Mouse (Mus musculus): ENCODE results near the gene Dzip3.

The Dzip3 gene

GRCm38 (mm10) chr16:48993559-48994342 lies at the start of gene Dzip3, which contains the start of gene Cip2a:
Gene Dzip3, minus strand, starts transcription at chr16:48994165.
Gene Cip2a, plus strand, starts transcription at chr16:48994185.
- DNase-seq (ENCODE audit: low read depth, low spot score): peak; percentile 88

DNA sequence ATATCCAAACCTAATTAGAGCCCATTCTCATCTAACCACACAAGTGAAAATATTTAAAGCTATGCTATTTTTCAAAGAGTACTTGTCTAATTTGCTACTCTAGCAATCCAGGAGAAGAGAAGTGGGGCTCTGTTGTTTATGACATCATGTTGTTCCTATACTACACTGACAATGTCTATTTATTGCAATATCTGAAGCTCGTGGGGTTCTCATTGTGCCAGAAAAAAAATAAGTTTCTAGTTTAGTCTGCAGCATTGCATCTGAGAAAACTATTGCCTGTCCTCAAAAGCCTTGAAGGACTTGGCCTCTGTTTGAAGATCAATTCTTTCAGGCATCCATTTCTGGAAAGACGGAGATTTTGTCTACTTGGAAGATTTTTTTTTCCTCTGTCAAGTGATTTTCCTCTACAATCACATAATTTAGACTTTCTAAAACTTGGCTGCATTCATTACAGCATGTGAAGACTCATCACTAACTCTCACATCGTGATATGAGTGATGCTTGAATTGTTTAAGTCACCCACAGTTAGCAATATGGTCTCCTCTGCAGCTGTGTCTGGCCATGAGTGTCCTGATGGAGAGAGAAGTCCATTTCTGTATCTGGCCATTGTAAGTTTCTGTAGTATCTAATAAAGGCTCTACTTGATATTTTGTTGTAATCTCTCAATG lies 46.7 kb upstream of the Dzip3 start:
- DNase-seq (ENCODE audit: low read depth, low spot score): no peak

DNA sequence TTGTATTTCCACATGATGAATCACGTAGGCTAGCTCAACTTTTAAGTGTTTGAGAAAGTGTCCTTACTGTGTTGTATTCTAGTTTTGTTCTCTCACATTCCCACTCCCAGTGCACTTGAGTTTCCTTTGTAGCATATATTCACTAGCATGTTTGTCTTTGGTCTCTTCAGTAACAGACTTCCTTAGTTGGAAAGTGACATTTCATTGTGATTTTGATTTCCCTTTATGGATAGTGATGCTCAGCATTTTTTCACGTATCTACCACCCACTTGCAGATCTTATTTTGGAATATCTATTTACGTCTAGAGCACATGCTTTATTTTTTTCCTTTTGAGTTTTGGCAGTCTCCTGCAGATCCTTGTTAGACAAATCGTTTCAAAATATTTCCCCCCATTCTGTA lies 43.8 kb upstream of the Dzip3 start:
- DNase-seq (ENCODE audit: low read depth, low spot score): no peak

- no peak for DNase-seq (ENCODE audit: low read depth, low spot score)
Measured at GRCm38 (mm10) chr16:49035852-49036251, 41.9 kb upstream of the Dzip3 start.

DNA sequence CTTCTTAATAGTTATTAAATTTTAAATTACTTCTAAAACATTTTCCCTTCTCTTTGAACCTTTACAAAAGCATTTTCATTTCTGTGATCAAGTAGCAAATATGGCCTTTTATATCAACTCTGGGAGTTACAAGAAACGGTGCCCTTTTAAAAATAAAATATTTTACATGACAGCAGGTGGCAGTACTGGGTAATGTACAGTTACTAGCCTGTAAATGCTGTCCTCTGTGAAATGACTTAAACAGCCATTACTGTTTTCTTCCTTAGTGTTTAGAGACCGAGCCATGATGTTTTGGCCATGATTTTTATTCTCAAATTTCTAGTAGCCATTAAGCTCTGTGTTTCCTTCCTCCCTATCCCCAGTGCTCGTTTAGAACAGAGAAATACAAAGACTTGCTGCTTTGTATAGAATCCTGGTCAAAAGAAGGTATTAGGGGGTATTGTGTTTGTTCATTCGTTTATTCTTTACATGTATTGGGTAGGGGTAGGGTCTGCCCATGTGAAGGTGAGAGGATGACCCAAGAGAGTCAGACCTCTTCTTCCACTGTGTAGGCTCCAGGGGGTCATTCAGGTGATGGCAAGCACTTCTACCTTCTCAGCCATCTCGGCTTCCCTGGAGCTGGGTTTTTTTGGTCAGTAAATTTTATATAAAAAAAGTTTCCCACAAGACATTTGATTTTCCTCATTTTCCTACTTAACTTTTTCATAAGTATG lies 22.8 kb upstream of the Dzip3 start:
- DNase-seq (ENCODE audit: low read depth, low spot score): peak; percentile 42

DNA sequence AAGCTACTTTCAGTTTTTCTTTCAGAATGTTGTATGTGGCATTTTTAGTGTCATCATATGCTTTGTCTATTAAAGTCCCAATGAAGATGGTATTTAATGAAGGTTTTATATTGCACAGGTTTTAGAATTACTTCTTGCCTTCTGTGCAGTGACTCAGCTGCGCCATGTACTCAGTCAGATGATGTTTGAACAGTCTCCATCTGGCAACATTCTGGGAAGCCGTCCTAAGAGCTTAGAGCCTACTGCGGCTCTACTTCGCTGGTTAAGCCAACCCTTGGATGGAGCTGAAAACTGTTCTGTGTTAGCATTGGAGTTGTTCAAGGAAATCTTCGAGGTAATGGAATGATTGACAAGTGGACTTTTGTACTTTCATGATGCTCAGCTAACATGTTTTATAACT lies 10.2 kb upstream of the Dzip3 start:
- DNase-seq (ENCODE audit: low read depth, low spot score): no peak

DNA sequence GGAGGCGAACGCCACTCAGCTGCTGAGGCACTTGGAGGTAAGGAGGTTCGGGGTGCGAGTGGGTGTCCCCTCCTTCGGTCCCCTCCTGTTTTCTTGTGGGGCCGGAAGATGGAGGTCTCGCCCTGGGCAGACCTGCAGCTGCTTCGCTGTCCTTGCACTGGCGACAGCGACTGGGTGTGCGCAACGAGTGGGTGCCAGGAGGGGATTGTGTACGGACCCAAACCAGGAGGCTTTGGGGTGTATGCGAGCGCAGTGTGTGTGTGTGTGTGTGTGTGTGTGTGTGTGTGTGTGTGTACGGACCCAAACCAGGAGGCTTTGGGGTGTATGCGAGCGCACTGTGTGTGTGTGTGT lies 353 bp upstream of the Dzip3 start:
- DNase-seq (ENCODE audit: low read depth, low spot score): no peak

GRCm38 (mm10) chr16:48993231-48993558 lies 770 bp downstream of the Dzip3 start:
- DNase-seq (ENCODE audit: low read depth, low spot score): no peak

- peak; percentile 57 for DNase-seq (ENCODE audit: low read depth, low spot score)
Measured at GRCm38 (mm10) chr16:48992437-48993230, 1.3 kb downstream of the Dzip3 start.

GRCm38 (mm10) chr16:48989700-48990099 lies 4.3 kb downstream of the Dzip3 start:
- DNase-seq (ENCODE audit: low read depth, low spot score): no peak

DNA sequence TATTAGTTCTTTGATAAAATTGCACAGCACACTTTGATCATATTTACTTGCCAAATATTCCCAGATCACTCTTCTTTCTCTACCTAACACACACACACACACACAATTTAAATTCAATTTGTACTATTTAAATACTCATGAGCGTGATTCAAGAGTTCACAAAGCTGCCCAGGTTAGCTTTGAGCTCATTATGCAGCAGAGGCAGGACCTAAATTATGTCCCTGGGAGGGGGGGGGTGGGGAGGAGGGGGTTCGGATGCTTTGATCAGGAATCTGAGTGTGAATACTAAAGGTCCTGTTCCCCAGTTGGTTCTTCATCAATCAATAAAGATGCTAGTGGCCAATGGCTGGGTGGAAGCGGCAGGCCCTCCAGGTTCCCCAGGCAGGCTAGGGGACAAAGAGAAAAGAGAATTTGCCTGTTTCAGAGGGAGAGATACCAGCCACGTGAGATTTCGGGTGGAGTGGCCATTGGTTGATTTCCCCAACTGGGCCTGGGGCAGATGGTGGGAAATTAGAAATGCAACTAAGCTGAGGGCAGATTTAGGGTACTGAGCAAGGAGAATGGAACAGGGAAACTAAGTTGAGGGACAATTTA lies 8.8 kb downstream of the Dzip3 start:
- DNase-seq (ENCODE audit: low read depth, low spot score): no peak

DNA sequence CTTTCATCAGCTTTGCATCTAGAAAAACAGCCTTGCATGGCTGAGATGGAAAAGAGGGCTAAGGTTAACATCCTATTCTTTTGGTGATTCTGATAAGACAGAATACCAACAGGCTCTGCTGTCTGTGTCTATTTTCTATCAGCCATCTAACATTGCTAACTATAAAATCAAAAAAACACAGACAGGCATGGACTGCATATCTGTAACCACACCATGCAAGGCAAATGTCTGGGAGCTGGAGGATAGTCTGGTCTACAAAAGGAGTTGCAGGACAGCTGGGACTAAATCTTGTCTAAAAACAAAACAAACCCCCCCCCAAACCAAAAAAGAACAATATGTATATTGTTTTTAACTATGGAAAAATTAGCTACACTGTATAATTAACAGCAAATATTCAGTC lies 14.0 kb downstream of the Dzip3 start:
- DNase-seq (ENCODE audit: low read depth, low spot score): no peak

DNA sequence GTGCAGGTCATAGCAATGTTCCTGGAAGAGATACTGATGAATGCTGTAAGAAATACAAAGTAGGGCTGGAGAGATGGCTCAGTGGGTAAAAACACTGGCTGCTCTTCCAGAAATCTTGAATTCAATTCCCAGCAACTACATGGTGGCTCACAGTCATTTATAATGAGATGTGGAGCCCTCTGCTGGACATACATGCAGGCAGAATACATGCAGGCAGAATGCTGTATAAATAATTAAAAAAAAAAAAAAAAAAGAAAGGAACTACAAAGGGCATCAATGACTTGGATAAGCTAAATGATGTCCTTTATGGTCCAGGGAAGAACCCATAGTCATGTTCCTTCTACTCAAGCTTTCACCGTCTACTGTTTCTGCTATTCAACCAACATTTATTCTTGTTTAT lies 20.4 kb downstream of the Dzip3 start:
- peak; percentile 27 for DNase-seq (ENCODE audit: low read depth, low spot score)

DNA sequence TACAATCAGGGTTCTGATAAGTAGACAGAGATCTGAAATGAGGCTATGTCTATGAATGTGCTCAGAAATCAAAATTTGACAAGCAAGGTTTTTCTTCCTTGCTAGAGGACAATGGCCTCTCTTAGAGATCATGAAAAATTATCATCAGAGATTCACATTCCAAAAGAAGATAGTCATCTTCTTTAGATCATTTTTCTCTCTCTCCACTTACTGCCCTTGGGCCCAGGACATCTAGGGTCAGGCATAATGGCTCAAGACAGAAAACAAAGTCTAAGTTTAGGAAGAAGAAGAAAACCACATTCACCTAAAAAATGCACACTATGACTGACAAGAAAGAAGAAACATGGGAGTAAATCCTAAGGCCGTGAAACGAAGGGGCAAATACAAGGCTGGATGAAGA lies 21.0 kb downstream of the Dzip3 start:
- DNase-seq (ENCODE audit: low read depth, low spot score): no peak

DNA sequence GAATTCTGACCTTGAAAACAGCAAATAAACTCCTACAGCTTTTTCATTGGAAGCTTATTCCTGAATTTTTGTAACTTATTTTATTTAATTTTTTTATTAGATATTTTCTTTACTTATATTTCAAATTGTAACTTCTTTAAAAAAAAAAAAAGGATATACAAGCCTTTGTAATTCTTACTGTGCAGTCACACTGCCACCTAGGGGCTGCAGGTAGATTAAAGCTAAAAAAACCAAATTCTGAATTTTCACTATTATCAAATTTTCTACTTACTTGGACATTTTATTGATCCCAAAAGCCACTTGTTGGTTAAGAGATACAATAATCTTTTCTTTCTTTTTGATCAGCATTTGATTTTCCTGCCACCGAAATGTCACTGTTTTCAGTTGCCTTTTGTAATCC lies 52.2 kb downstream of the Dzip3 start:
- DNase-seq (ENCODE audit: low read depth, low spot score): peak; percentile 28

DNA sequence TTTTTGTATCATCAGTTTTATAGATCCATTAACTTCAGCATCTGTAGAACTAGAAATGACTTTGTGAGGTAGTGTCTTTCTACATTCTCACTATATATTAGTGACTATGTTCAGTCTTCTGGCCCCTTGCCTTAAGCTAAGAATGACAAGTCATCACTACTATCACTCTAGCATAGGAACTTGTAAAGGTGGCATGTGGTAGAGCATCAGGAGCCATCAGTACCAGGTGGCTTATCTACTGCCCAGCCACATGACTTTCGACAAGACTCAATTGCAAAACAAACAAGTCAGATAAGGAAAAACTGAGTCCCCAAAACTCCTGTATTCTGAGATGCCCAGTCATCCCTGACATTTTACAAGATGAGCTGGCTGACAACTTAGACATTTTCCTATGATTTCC lies 70.2 kb downstream of the Dzip3 start:
- DNase-seq (ENCODE audit: low read depth, low spot score): no peak

DNA sequence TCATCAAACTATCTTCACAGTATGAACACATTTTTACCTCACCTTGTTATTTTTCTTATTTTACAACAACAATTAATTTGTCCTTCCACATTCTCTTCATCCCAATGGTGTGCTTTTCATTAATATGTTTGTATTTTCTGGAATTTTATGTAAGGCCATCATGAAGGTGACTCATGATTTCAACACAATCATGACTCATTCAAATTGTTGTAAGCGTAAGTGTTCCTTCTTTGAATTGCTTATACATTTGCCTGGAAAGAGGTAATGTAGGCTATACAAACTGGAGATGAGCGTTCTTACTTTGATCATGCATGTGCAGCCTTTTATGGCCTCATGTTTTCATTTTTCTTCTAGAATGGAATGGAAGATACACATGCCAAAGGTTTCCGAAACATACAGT lies 80.8 kb downstream of the Dzip3 start:
- DNase-seq (ENCODE audit: low read depth, low spot score): no peak

DNA sequence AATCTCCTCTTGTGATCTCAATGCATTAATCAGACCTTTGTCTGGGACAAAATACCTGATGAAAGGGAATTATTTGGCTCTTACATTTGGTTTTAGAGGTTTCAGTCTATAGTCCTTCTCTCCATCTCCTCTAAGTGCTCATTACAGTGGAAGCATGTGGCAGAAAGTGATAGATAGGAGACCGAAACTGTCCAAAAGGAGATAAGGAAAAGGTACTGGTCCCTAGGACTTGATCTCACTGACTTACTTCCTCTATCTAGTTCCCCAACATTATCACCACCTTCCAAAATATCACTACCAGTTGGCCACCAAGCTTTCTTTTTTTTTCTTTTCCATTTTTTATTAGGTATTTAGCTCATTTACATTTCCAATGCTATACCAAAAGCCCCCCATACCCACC lies 82.8 kb downstream of the Dzip3 start:
- DNase-seq (ENCODE audit: low read depth, low spot score): no peak

DNA sequence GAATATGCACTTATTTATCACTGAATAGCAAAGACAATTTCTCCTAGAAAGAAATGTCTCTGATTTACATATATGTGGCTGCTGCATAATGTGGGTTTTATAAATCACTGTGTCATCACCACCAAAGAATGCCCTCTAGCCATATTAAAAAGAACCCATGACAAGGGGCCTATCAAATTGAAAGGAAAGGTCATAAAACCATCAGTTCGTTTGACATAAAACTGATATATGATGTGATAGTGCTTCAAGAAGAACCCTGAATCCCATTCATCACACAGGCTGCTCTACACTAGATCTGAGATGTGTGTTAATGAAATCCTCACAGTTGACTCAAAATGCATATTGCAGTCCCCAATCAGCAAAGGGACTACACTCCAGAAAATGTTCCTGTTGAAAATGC lies 94.1 kb downstream of the Dzip3 start:
- no peak for DNase-seq (ENCODE audit: low read depth, low spot score)

GRCm38 (mm10) chr16:48890733-48891132 lies 103.2 kb downstream of the Dzip3 start:
- DNase-seq (ENCODE audit: low read depth, low spot score): no peak
